Mouse (Mus musculus): ENCODE data around the gene Mt3. TPM values are rescaled to one million over a fixed set of nuclear protein-coding genes. Genes with fewer than 3 reads are reported as not detected.
"Not testable (repeated sequence)": the region's sequence is repeated elsewhere in the genome, so short reads cannot be mapped to it uniquely, and the experiment has no call there.

The Mt3 gene
- total RNA-seq, 4 experiments from 2014 or later: 2.3 to 5.4 (median 4.3) TPM

- DNase-seq (ENCODE audit: low spot score): no peak
These were observed 1.5 kb upstream of the Mt3 start for GRCm38 (mm10) chr8:94150925-94151324.

GRCm38 (mm10) chr8:94153451-94153850 lies 1.0 kb downstream of the Mt3 start:
- no peak for DNase-seq (ENCODE audit: low spot score)

GRCm38 (mm10) chr8:94154537-94154936 lies 2.1 kb downstream of the Mt3 start:
- no peak for DNase-seq (ENCODE audit: low spot score)

DNA sequence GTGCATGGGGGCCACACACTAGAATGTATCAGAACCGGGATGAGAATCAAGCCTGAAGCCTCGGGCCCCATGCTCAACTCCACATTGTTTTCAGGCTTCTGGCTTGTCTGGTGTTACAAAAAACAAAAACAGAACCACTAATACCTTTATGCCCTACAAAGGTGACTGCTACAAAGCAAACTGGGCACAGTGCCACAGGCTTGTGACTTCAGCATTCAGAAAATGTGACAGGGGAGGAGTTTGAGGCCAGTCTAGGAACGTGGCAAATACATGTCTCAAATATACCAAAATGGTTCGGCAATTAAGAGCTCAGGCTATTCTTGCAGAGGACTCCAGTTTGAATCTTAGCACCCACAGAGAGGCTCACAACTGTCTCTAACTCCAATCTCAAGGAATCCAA lies 3.7 kb downstream of the Mt3 start:
- no peak for DNase-seq (ENCODE audit: low spot score)

- not testable (repeated sequence) for DNase-seq (ENCODE audit: low spot score)
These were observed 13.4 kb downstream of the Mt3 start for GRCm38 (mm10) chr8:94165772-94166171.

GRCm38 (mm10) chr8:94167244-94167643 lies 14.8 kb downstream of the Mt3 start:
- DNase-seq (ENCODE audit: low spot score): peak; percentile 90

DNA sequence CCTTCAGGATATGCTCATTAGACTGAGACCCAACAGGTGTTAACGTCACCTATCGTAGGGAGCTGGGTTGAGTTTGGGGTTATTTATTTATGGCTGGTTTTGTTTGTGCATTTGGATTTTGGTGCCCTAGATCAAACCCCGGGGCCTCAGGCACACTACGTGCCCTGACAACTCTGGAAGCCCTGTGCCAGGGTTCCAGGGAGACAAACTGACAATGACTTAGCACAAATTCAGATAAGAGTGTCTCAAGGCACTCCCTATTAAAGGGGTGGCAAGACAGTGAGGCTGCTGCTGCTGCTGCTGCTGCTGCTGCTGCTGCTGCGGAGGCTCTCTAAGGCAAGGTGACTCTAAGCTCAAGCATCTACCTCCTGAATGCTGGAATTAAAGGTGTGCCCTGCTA lies 17.1 kb downstream of the Mt3 start:
- DNase-seq (ENCODE audit: low spot score): no peak

DNA sequence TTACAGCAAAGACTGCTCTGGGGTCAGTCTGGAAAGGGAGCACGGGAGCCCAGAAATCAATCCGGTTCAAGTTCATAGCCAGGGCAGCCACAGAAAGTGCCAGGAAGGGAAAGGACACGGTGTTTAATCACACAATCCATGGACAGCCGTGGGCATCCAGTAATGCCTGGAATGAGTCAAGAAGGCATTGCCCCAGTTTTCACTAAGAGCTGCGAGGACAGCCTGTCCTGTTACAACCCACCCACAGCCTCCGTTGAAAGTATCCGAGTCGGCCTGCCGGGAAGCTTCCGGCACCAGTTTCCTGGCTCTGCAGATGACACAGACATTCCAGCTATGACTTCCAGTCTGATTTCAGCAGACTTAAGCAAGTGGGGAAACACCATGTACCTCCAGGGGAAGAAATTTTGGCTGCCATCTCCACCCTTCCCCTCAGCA lies 18.9 kb downstream of the Mt3 start:
- peak; percentile 63 for DNase-seq (ENCODE audit: low spot score)

DNA sequence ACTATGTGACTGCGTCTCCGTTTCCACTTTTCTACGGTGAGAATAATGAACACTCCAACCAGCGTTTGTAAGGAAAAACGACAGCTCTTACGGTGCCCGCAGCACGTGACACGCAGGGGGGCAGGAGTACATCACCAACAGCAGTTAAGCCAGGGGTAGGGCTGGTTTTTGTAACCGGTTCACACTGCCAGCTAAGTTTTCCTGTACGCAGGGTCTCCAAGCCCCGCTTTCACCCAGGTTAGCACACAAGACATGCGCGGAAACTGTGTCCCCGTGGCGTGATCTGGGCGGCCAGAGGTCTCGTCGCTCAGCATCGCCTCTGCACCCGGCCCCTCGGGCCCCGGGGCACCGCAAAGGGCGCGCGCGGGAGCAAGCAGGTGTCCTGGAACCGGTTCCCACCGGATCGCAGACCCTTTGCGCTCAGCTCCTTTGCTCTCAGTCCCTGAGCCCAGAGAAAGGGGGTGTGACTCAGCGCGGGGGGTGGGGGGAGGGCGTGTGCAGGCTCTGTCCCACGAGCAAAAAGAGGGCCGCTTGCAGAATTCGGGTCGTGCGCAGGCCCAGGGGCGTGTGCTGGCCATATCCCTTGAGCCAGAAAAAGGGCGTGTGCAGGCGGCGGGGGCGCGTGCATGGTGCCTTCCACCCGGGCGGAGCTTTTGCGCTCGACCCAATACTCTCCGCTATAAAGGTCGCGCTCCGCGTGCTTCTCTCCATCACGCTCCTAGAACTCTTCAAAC lies 19.8 kb downstream of the Mt3 start, which contains the start of gene Mt2:
Gene Mt2, plus strand, starts transcription at position 590 of the 734 bp plus-strand sequence.
- DNase-seq (ENCODE audit: low spot score): peak; percentile 70

GRCm38 (mm10) chr8:94172809-94173732 lies 20.7 kb downstream of the Mt3 start:
- DNase-seq (ENCODE audit: low spot score): no peak

GRCm38 (mm10) chr8:94173848-94174403 lies 21.5 kb downstream of the Mt3 start:
- no peak for DNase-seq (ENCODE audit: low spot score)

- DNase-seq (ENCODE audit: low spot score): no peak
These were observed 22.3 kb downstream of the Mt3 start for GRCm38 (mm10) chr8:94174619-94175213.

DNA sequence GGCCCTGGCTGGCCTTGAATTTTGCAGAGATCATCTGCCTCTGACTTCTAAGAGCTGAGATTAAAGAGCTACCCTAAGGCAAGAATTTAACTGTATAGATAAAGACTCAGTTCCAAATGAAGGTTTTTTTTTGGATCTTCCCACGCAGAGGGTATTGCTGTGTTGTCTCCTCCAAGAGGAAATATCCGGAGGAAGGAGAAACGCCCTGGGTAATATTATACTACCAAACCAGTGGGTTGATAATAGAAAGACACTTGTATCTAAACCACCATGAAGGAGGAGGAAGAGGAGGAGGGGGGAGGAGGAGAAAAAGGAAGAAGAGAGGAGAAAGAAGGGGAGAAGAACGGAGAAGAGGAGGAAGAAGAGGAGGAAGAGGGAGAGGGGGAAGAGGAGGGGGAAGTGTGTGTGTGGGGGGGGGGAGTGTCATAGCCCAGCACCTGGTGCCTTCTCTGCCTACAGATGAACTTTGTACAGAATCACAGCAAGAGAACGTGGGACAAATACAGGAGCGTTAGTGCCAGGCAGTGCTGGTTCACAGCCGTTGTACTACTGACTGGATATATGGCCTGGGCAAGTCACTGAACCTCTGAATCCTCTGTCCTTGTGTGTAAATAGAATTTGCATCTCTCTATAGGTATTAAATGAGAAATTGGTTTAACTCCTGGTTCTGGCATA lies 25.4 kb downstream of the Mt3 start:
- no peak for DNase-seq (ENCODE audit: low spot score)

- peak; percentile 90 for DNase-seq (ENCODE audit: low spot score)
These were observed 26.7 kb downstream of the Mt3 start, which contains the start of gene Mt1 for GRCm38 (mm10) chr8:94178857-94179712. Mt1 (plus strand) TSS chr8:94179082.

GRCm38 (mm10) chr8:94179713-94180560 lies 27.5 kb downstream of the Mt3 start:
- no peak for DNase-seq (ENCODE audit: low spot score)

- DNase-seq (ENCODE audit: low spot score): no peak
These were observed 28.1 kb downstream of the Mt3 start for GRCm38 (mm10) chr8:94180561-94180908.

DNA sequence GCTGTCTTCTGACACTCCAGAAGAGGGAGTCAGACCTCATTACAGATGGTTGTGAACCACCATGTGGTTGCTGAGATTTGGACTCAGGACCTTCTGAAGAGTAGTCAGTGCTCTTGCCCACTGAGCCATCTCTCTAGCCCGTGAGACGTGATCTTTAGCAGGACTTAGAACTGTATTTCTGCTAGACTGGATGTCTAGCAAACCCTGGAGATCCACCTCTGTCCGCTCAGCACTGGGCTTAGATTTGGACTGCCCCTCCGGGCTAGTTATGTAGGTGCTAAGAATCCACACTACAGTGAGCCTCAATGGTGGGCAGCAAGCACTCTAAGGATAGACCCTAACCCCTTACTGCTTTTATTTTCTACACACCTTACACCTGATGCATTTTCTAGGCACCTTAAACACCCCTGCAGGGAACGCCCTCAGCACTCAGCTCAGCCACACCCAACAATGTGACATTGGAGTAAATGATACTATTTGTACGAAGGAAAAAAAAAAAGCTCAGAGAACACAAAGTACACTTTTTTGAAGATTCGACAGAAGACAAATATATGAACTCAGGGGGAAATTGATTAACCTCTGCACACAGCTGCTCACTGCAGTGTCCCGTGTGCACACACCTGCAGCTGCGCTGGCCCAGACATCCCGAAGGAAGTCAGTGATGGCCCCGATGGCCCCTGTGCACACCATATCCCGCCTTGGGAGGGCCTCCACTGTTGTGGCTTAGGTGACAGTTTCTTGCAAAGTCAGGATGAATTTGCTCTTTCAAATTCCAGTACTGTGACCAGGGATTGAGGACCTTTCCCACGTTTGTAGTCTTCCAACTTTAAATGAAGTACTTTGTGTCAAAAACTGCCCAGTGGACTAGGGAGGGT lies 29.9 kb downstream of the Mt3 start:
- DNase-seq (ENCODE audit: low spot score): no peak

- DNase-seq (ENCODE audit: low spot score): peak; percentile 73
These were observed 30.7 kb downstream of the Mt3 start for GRCm38 (mm10) chr8:94183117-94183516.

Measured in heart, adult 8-10 months (tissue).